In the genomic region with DNA sequence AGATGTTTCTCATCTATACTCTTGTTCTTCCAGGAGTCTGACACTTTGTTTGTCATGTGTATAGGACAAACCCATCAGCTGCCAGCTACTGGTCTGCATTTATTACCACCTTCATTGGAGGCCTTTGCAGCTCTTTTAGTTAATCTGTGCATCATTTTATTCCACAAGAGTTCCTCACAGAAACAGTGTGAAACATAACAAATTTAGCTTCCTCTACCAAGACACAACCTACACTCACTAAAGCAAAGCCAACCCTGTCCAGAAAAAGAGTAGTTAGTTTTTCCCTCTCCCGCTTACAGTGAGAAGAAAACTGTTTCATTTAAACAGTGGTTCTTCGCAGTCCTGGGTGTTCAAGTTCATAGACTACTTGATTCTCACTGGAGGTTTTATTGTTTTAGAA, we compare ENCODE assay signal across 28 mouse cellular contexts.
"Had no signal": no experiment of that assay in that cellular context is flagged by ENCODE, and none has a peak within 500 bp of the region (broad histone marks: within the 10 kb centered on the region; RNA-seq: fewer than 3 reads in every experiment).

No protein-coding gene starts in this region.

- ATAC-seq: forebrain, embryonic 13.5 days; forebrain, embryonic 14.5 days; forebrain, embryonic 15.5 days; forebrain, embryonic 16.5 days; forebrain, postnatal 0 days had no signal

- H3K27ac ChIP-seq: embryonic facial prominence, embryonic 10.5 days; embryonic facial prominence, embryonic 12.5 days; embryonic facial prominence, embryonic 13.5 days; embryonic facial prominence, embryonic 15.5 days; forebrain, embryonic 10.5 days; forebrain, embryonic 12.5 days; forebrain, embryonic 13.5 days; forebrain, embryonic 15.5 days; gastrocnemius, adult 2 months; heart, adult 2 months had no signal

- H3K36me3 ChIP-seq: embryonic facial prominence, embryonic 10.5 days; embryonic facial prominence, embryonic 12.5 days; embryonic facial prominence, embryonic 13.5 days; embryonic facial prominence, embryonic 15.5 days; forebrain, embryonic 10.5 days; forebrain, embryonic 12.5 days; forebrain, embryonic 15.5 days had no signal

- H3K27me3 ChIP-seq: embryonic facial prominence, embryonic 12.5 days; embryonic facial prominence, embryonic 13.5 days; embryonic facial prominence, embryonic 15.5 days; forebrain, embryonic 12.5 days; forebrain, embryonic 13.5 days; forebrain, embryonic 15.5 days had no signal

- H3K4me1 ChIP-seq: embryonic facial prominence, embryonic 15.5 days had no signal

- H3K9me3 ChIP-seq: embryonic facial prominence, embryonic 10.5 days; embryonic facial prominence, embryonic 12.5 days; embryonic facial prominence, embryonic 13.5 days; embryonic facial prominence, embryonic 15.5 days; forebrain, embryonic 10.5 days; forebrain, embryonic 12.5 days; forebrain, embryonic 13.5 days; forebrain, embryonic 15.5 days had no signal

- DNase-seq: cerebellum, adult 8-10 months; cerebellum, adult 9-10 months; cerebellum, adult 9-11 months; cerebellum, postnatal 10 days; cerebellum, postnatal 14 days; cerebellum, postnatal 25 days; cerebellum, postnatal 36 days; embryo, embryonic 11 days; forebrain, postnatal 0 days; gastrocnemius, adult 2 months; gastrocnemius, postnatal 10 days; gastrocnemius, postnatal 14 days; gastrocnemius, postnatal 25 days; gastrocnemius, postnatal 36 days; heart, adult 11 months; heart, adult 18-20 months; heart, adult 2 months had no signal

- H3K9ac ChIP-seq: embryonic facial prominence, embryonic 12.5 days; embryonic facial prominence, embryonic 13.5 days; embryonic facial prominence, embryonic 15.5 days; forebrain, embryonic 12.5 days; forebrain, embryonic 13.5 days; forebrain, embryonic 15.5 days; forebrain, postnatal 0 days had no signal

- H3K4me2 ChIP-seq: embryonic facial prominence, embryonic 12.5 days; embryonic facial prominence, embryonic 13.5 days; embryonic facial prominence, embryonic 15.5 days; forebrain, embryonic 12.5 days; forebrain, embryonic 13.5 days; forebrain, embryonic 15.5 days had no signal

- H3K4me3 ChIP-seq: embryonic facial prominence, embryonic 10.5 days; embryonic facial prominence, embryonic 12.5 days; embryonic facial prominence, embryonic 13.5 days; embryonic facial prominence, embryonic 15.5 days; erythroblast, embryonic 14.5 days; forebrain, embryonic 10.5 days; forebrain, embryonic 12.5 days; forebrain, embryonic 13.5 days; forebrain, embryonic 15.5 days; gastrocnemius, adult 2 months; heart, adult 2 months had no signal
